Mouse (Mus musculus) intestine, postnatal 0 days (tissue): ENCODE measurements around the gene Hils1. TPM values are rescaled to one million over a fixed set of nuclear protein-coding genes. Genes with fewer than 3 reads are reported as not detected.
"Not testable (repeated sequence)": the region's sequence is repeated elsewhere in the genome, so short reads cannot be mapped to it uniquely, and the experiment has no call there.

Experiments
- ATAC-seq: fragments of 200-750 bp; cut with Nextera tagmentation; 2 replicates; pipeline ENCODE4 v1.8.0; 2017; ENCODE audit warnings: mild to moderate bottlenecking, moderate TSS enrichment, moderate library complexity
- H3K27ac ChIP-seq: fragments of 300-500 bp; sonication (generic); 2 replicates; pipeline ENCODE4 v1.5.1; 2014; ENCODE audit warnings: mild to moderate bottlenecking, low read depth, low read length, moderate library complexity
- H3K27me3 ChIP-seq: fragments of 300-500 bp; sonication (generic); replicated peaks from 2 replicates; pipeline ENCODE4 v1.6.1; 2014; ENCODE audit warnings: low read length, mixed read lengths; ENCODE audit not compliant: control insufficient read depth, insufficient read depth
- H3K36me3 ChIP-seq: fragments of 300-500 bp; sonication (generic); 2 replicates; pipeline ENCODE4 v1.6.1; 2014; ENCODE audit warnings: mild to moderate bottlenecking, moderate library complexity; ENCODE audit not compliant: control insufficient read depth, insufficient read depth
- H3K4me1 ChIP-seq: fragments of 300-500 bp; sonication (generic); replicated peaks from 2 replicates; pipeline ENCODE4 v1.6.1; 2014; ENCODE audit warnings: antibody characterized with exemption, low read length, mixed read lengths; ENCODE audit not compliant: control insufficient read depth, insufficient read depth
- H3K4me2 ChIP-seq: fragments of 300-500 bp; sonication (generic); replicated peaks from 2 replicates; pipeline ENCODE4 v1.6.1; 2014; ENCODE audit warnings: low read depth, mild to moderate bottlenecking, moderate library complexity
- H3K4me3 ChIP-seq: fragments of 300-500 bp; sonication (generic); 2 replicates; pipeline ENCODE4 v1.5.1; 2014; ENCODE audit warnings: low read depth, low read length
- H3K9ac ChIP-seq: fragments of 300-500 bp; sonication (generic); 2 replicates; pipeline ENCODE4 v1.6.1; 2014; ENCODE audit warnings: mild to moderate bottlenecking, low read depth, low read length
- H3K9me3 ChIP-seq: fragments of 300-500 bp; sonication (generic); 2 replicates; pipeline ENCODE4 v1.6.1; 2016; ENCODE audit warnings: mixed run types; ENCODE audit not compliant: control insufficient read depth
- CTCF ChIP-seq: sonication (generic); IDR thresholded peaks from 2 replicates; pipeline ENCODE4 v1.5.1; 2016; ENCODE audit warnings: low read depth, mild to moderate bottlenecking, control low read depth, antibody characterized with exemption, moderate library complexity
- WGBS: fragments of 180-500 bp; shearing (Covaris S2); extraction: QIAGEN DNeasy Blood & Tissue Kit; methylation state at CpG from one replicate; pipeline ENCODE4 v1.1.7; 2014; 5-methylcytosine and 5-hydroxymethylcytosine counted together
- polyA plus RNA-seq: library from polyadenylated mRNA; unstranded; fragments of >200 nt; fragmentation: Nextera tagmentation; extraction: Ambion mirVana; gene quantifications from 2 replicates; pipeline ENCODE4 v1.2.1, GENCODE M21; 2015

Gene Hils1
- polyA plus RNA-seq, 1 experiment from 2014 or later: not detected

DNA sequence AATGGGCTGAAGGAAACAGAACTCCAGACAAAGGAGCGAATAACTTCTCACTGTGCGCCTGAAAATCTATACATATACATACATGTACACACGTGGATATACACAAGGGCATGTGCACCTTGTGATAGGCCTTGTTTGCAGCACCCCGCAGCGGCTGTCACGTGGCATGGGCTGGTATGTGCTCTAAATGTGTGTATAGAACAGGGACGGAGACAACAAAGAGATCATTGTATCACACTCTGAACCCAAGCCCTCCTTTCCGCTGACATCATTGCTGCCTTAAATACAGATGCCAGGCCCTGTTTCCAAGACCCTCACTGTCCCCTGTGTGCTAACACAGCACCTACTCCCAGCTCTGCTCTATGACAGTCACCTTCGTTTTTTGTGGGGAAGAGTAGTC lies 12.3 kb upstream of the Hils1 start:
- TF ChIP-seq CTCF: no peak
- no peak for ATAC-seq
- Histone ChIP-seq H3K27me3 (0 out of 2 replicates have a peak, but pooled peaks cover 5% of the 10 kb centered on the region), H3K4me2 (no peak overlapping the region), H3K27ac (no peak overlapping the region), H3K36me3 (peaks cover 10% of the 10 kb centered on the region; the same call in 1 of the 2 replicates), H3K4me1 (0 out of 2 replicates have a peak, but pooled peaks cover 3% of the 10 kb centered on the region), H3K9me3 (no peaks in the 10 kb centered on the region), H3K9ac (no peak overlapping the region), H3K4me3 (no peak overlapping the region)
- WGBS: 78% methylated on average over 9 of the region's 9 CpGs

- peak; percentile 6; the same call in 1 of the 2 replicates for ATAC-seq
- Histone ChIP-seq H3K4me2 (no peak overlapping the region), H3K36me3 (no peaks in the 10 kb centered on the region), H3K4me3 (no peak overlapping the region), H3K27me3 (no peaks in the 10 kb centered on the region), H3K4me1 (0 out of 2 replicates have a peak, but pooled peaks cover 3% of the 10 kb centered on the region), H3K9ac (no peak overlapping the region), H3K27ac (0 out of 2 replicates have a peak overlapping the region, but pooled peaks have one; percentile 5), H3K9me3 (no peaks in the 10 kb centered on the region)
- no peak for TF ChIP-seq CTCF
- 84% methylated on average over 9 of the region's 9 CpGs for WGBS
These were observed 9.7 kb upstream of the Hils1 start for GRCm38 (mm10) chr11:94957693-94958064.

DNA sequence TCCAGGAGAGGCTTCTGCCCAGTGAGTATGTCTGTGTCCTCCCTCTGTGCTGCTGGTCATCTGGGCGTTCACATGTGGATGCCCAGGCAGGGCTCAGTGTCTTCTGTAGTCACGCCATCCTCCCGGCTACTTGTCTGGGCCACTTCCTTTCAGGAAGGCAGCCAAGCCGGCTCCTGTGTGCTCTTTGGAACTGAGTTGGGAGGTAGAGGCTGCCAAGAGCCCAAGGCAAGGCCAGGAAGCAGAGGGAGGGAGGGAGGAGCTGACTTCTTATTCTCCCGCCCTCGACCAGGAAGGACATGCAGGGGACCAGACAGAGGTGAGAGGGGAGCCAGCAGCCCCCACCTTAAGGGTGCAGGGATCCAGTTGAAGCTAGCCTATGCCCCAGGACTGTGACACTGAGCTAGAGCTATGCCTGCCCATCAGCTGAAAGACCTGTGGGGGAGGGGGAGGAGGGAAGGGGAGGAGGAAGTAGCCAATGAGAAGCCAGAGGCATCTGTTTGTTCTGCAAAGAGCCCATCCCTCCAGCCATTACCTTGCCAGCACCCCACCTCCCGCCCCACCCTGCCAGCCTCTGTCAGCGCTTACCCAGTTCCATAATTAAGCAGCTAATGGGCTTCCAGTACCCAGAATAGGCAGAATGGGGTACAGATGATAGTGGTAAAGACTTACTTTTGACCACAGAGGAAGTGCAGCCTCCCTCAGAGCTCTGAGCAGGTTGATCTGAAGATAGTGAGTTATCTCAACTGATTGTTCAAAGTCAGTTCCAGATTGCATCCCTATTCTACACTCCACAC lies 9.1 kb upstream of the Hils1 start:
- Histone ChIP-seq H3K27me3 (no peaks in the 10 kb centered on the region), H3K36me3 (no peaks in the 10 kb centered on the region), H3K4me3 (no peak overlapping the region), H3K4me2 (no peak overlapping the region), H3K9ac (no peak overlapping the region), H3K27ac (0 out of 2 replicates have a peak overlapping the region, but pooled peaks have one; percentile 5), H3K9me3 (no peaks in the 10 kb centered on the region), H3K4me1 (0 out of 2 replicates have a peak, but pooled peaks cover 3% of the 10 kb centered on the region)
- 8% methylated on average over 8 of the region's 8 CpGs for WGBS
- peak; percentile 69 for ATAC-seq
- TF ChIP-seq CTCF: no peak

DNA sequence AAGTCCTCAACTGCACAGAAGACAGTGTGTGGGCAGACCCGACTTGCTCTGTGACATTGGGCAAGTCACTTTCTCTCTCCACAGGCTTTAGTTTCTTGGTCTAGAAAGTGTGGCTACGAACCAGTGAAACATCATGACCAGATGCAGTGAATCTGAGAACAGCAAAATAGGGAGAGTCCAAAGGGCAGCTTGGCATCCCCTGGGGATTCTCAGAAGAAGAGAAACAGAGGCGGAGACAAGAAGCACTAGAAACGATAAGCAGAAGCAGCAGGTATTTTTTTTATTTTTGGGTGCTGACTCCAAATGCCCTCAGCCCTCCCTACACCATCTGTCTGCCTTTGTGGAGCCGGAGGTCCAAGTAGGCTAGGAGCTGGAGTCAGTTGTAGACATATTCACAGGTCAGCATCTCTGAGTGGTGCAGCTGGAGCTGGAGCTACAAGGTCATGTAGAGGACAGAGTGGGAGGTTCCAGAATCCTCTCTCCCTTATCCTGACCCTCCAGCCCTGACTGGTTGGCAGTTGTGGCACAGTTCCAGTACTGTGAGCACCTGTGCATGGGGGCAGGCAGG lies 4.8 kb upstream of the Hils1 start:
- no peaks in the 10 kb centered on the region for H3K36me3 ChIP-seq
- H3K4me1 ChIP-seq: 0 out of 2 replicates have a peak, but pooled peaks cover 3% of the 10 kb centered on the region
- no peak for TF ChIP-seq CTCF
- H3K9me3 ChIP-seq: no peaks in the 10 kb centered on the region
- ATAC-seq: no peak
- H3K9ac ChIP-seq: no peak overlapping the region
- H3K4me3 ChIP-seq: no peak overlapping the region
- H3K4me2 ChIP-seq: no peak overlapping the region
- 61% methylated on average over 5 of the region's 5 CpGs for WGBS
- H3K27ac ChIP-seq: no peak overlapping the region
- no peaks in the 10 kb centered on the region for H3K27me3 ChIP-seq

GRCm38 (mm10) chr11:94968187-94968586 lies 794 bp downstream of the Hils1 start:
- Histone ChIP-seq H3K4me2 (no peak overlapping the region), H3K4me1 (no peaks in the 10 kb centered on the region), H3K27me3 (no peaks in the 10 kb centered on the region; the same call in 1 of the 2 replicates), H3K4me3 (no peak overlapping the region), H3K9me3 (no peaks in the 10 kb centered on the region), H3K9ac (no peak overlapping the region), H3K36me3 (no peaks in the 10 kb centered on the region), H3K27ac (no peak overlapping the region)
- ATAC-seq: no peak
- WGBS: 80% methylated on average over 7 of the region's 7 CpGs
- no peak for TF ChIP-seq CTCF

- 88% methylated on average over 4 of the region's 4 CpGs for WGBS
- not testable (repeated sequence) for H3K9ac ChIP-seq, H3K36me3 ChIP-seq, H3K4me3 ChIP-seq, H3K27ac ChIP-seq, H3K4me2 ChIP-seq, H3K27me3 ChIP-seq, H3K4me1 ChIP-seq, H3K9me3 ChIP-seq, ATAC-seq
These were observed 2.3 kb downstream of the Hils1 start for GRCm38 (mm10) chr11:94969709-94970108.
